Mouse (Mus musculus) heart, embryonic 15.5 days (tissue): ENCODE data around the gene Dpf2. TPM values are rescaled to one million over a fixed set of nuclear protein-coding genes. Genes with fewer than 3 reads are reported as not detected.
A peak's percentile ranks its signal among the peaks of the same experiment; 100 is the strongest.

Source experiments
- ATAC-seq: fragments of 200-750 bp; cut with Nextera tagmentation; replicated peaks from 2 replicates; pipeline ENCODE4 v1.8.0; 2017; ENCODE audit warnings: low read depth, moderate TSS enrichment; ENCODE audit not compliant: insufficient number of reproducible peaks, insufficient read depth, low FRiP score
- H3K27ac ChIP-seq: fragments of 300-500 bp; sonication (generic); 2 replicates; pipeline ENCODE4 v1.5.1; 2015; ENCODE audit warnings: mild to moderate bottlenecking, inconsistent platforms
- H3K27me3 ChIP-seq: fragments of 300-500 bp; sonication (generic); 2 replicates; pipeline ENCODE4 v1.6.1; 2015; ENCODE audit warnings: inconsistent platforms
- H3K36me3 ChIP-seq: fragments of 300-500 bp; sonication (generic); 2 replicates; pipeline ENCODE4 v1.6.1; 2015; ENCODE audit warnings: mild to moderate bottlenecking, inconsistent platforms
- H3K4me1 ChIP-seq: fragments of 300-500 bp; sonication (generic); replicated peaks from 2 replicates; pipeline ENCODE4 v1.6.1; 2015; ENCODE audit warnings: inconsistent platforms
- H3K4me2 ChIP-seq: fragments of 300-500 bp; sonication (generic); 2 replicates; pipeline ENCODE4 v1.6.1; 2015; ENCODE audit warnings: inconsistent platforms, mild to moderate bottlenecking, moderate library complexity
- H3K4me3 ChIP-seq: fragments of 300-500 bp; sonication (generic); 2 replicates; pipeline ENCODE4 v1.5.1; 2015; ENCODE audit warnings: mild to moderate bottlenecking, inconsistent platforms
- H3K9ac ChIP-seq: fragments of 300-500 bp; sonication (generic); 2 replicates; pipeline ENCODE4 v1.6.1; 2015; ENCODE audit warnings: mild to moderate bottlenecking, inconsistent platforms
- H3K9me3 ChIP-seq: fragments of 300-500 bp; sonication (generic); replicated peaks from 2 replicates; pipeline ENCODE4 v1.6.1; 2016; ENCODE audit warnings: inconsistent platforms
- WGBS: fragments of 180-500 bp; shearing (Covaris S2); methylation state at CpG from one replicate; pipeline ENCODE4 v1.1.7; 2015; ENCODE audit warnings: mixed read lengths; 5-methylcytosine and 5-hydroxymethylcytosine counted together
- polyA plus RNA-seq: library from polyadenylated mRNA; unstranded; fragments of >200 nt; fragmentation: Nextera tagmentation; extraction: Ambion mirVana; gene quantifications from 2 replicates; pipeline ENCODE4 v1.2.1, GENCODE M21; 2015

Gene Dpf2
- polyA plus RNA-seq, 1 experiment from 2014 or later, result 81.9 TPM

- H3K9me3 ChIP-seq, result no peaks in the 10 kb centered on the region
- no peaks in the 10 kb centered on the region for H3K27me3 ChIP-seq
- peak within 1 kb of the TSS; percentile 68 for H3K27ac ChIP-seq
- ATAC-seq, result peak; percentile 71
- peaks cover 69% of the 10 kb centered on the region for H3K4me1 ChIP-seq
- peak within 1 kb of the TSS; percentile 84 for H3K4me3 ChIP-seq
- no peaks in the 10 kb centered on the region for H3K36me3 ChIP-seq
- H3K9ac ChIP-seq, result peak within 1 kb of the TSS; percentile 89
- H3K4me2 ChIP-seq, result peak within 1 kb of the TSS; percentile 88
- WGBS, result under 1% methylated on average over 37 of the region's 37 CpGs
Observed at GRCm38 (mm10) chr19:5874969-5875480, 37.8 kb downstream of the Dpf2 start, which contains the start of gene Frmd8. Frmd8 (minus strand) TSS chr19:5875274.

- no peaks in the 10 kb centered on the region for H3K36me3 ChIP-seq
- no peaks in the 10 kb centered on the region for H3K27me3 ChIP-seq
- no peaks in the 10 kb centered on the region for H3K9me3 ChIP-seq
- peak overlapping the region; percentile 84 for H3K4me3 ChIP-seq
- peak overlapping the region; percentile 89 for H3K9ac ChIP-seq
- H3K4me1 ChIP-seq, result peaks cover 69% of the 10 kb centered on the region
- H3K27ac ChIP-seq, result peak overlapping the region; percentile 68
- H3K4me2 ChIP-seq, result peak overlapping the region; percentile 88
- ATAC-seq, result no peak
- 7% methylated on average over 13 of the region's 13 CpGs for whole genome bisulfite sequencing
Observed at GRCm38 (mm10) chr19:5874391-5874968, 38.3 kb downstream of the Dpf2 start.

- peaks cover 59% of the 10 kb centered on the region for H3K4me1 ChIP-seq
- no peaks in the 10 kb centered on the region for H3K27me3 ChIP-seq
- no peak for ATAC-seq
- 0 out of 2 replicates have a peak overlapping the region, but pooled peaks have one; percentile 7 for H3K9ac ChIP-seq
- WGBS, result 68% methylated on average over 19 of the region's 19 CpGs
- H3K4me2 ChIP-seq, result peak overlapping the region; percentile 88
- peak overlapping the region; percentile 84; the same call in 1 of the 2 replicates for H3K4me3 ChIP-seq
- H3K27ac ChIP-seq, result peak overlapping the region; percentile 22; the same call in 1 of the 2 replicates
- H3K9me3 ChIP-seq, result no peaks in the 10 kb centered on the region
- H3K36me3 ChIP-seq, result peaks cover 14% of the 10 kb centered on the region
Observed at GRCm38 (mm10) chr19:5872931-5873556, 39.8 kb downstream of the Dpf2 start.

GRCm38 (mm10) chr19:5872528-5872927 lies 40.3 kb downstream of the Dpf2 start:
- H3K36me3 ChIP-seq, result peaks cover 19% of the 10 kb centered on the region
- ATAC-seq, result no peak
- peak overlapping the region; percentile 16; the same call in 1 of the 2 replicates for H3K4me2 ChIP-seq
- WGBS, result 82% methylated on average over 4 of the region's 4 CpGs
- H3K27me3 ChIP-seq, result no peaks in the 10 kb centered on the region
- peak overlapping the region; percentile 33; the same call in 1 of the 2 replicates for H3K27ac ChIP-seq
- no peak overlapping the region for H3K9ac ChIP-seq
- H3K4me3 ChIP-seq, result no peak overlapping the region
- H3K4me1 ChIP-seq, result peaks cover 53% of the 10 kb centered on the region
- no peaks in the 10 kb centered on the region for H3K9me3 ChIP-seq

- Histone ChIP-seq H3K27ac (peak overlapping the region; percentile 81), H3K9me3 (no peaks in the 10 kb centered on the region), H3K9ac (peak overlapping the region; percentile 46), H3K27me3 (no peaks in the 10 kb centered on the region), H3K4me3 (peak overlapping the region; percentile 8; the same call in 1 of the 2 replicates), H3K4me2 (peak overlapping the region; percentile 50), H3K4me1 (peaks cover 49% of the 10 kb centered on the region), H3K36me3 (peaks cover 24% of the 10 kb centered on the region)
- no peak; the same call in 1 of the 2 replicates for ATAC-seq
- WGBS, result 29% methylated on average over 6 of the region's 6 CpGs
Observed at GRCm38 (mm10) chr19:5871683-5872082, 41.1 kb downstream of the Dpf2 start.

GRCm38 (mm10) chr19:5871273-5871672 lies 41.5 kb downstream of the Dpf2 start:
- H3K9ac ChIP-seq, result peak overlapping the region; percentile 46
- peak overlapping the region; percentile 81 for H3K27ac ChIP-seq
- peak overlapping the region; percentile 50 for H3K4me2 ChIP-seq
- no peaks in the 10 kb centered on the region for H3K27me3 ChIP-seq
- H3K4me1 ChIP-seq, result peaks cover 49% of the 10 kb centered on the region
- H3K36me3 ChIP-seq, result peaks cover 24% of the 10 kb centered on the region
- WGBS, result 3% methylated on average over 7 of the region's 7 CpGs
- H3K4me3 ChIP-seq, result peak overlapping the region; percentile 8
- no peaks in the 10 kb centered on the region for H3K9me3 ChIP-seq
- ATAC-seq, result peak; percentile 60

- no peak for ATAC-seq
- H3K4me1 ChIP-seq, result peaks cover 41% of the 10 kb centered on the region
- WGBS, result 85% methylated on average over 6 of the region's 6 CpGs
- no peak overlapping the region for H3K9ac ChIP-seq
- no peak overlapping the region for H3K4me2 ChIP-seq
- no peaks in the 10 kb centered on the region for H3K9me3 ChIP-seq
- H3K36me3 ChIP-seq, result peaks cover 53% of the 10 kb centered on the region
- H3K4me3 ChIP-seq, result no peak overlapping the region
- H3K27ac ChIP-seq, result no peak overlapping the region
- H3K27me3 ChIP-seq, result no peaks in the 10 kb centered on the region
Observed at GRCm38 (mm10) chr19:5868096-5868495, 44.7 kb downstream of the Dpf2 start.

- peak overlapping the region; percentile 24; the same call in 1 of the 2 replicates for H3K27ac ChIP-seq
- H3K4me2 ChIP-seq, result no peak overlapping the region
- no peak overlapping the region for H3K9ac ChIP-seq
- H3K9me3 ChIP-seq, result no peaks in the 10 kb centered on the region
- H3K27me3 ChIP-seq, result no peaks in the 10 kb centered on the region
- no peak overlapping the region for H3K4me3 ChIP-seq
- H3K36me3 ChIP-seq, result peaks cover 86% of the 10 kb centered on the region
- peaks cover 15% of the 10 kb centered on the region for H3K4me1 ChIP-seq
- WGBS, result 84% methylated on average over 20 of the region's 20 CpGs
- peak; percentile 28; the same call in 1 of the 2 replicates for ATAC-seq
Observed at GRCm38 (mm10) chr19:5864710-5865398, 48.0 kb downstream of the Dpf2 start.

- peaks cover 89% of the 10 kb centered on the region for H3K36me3 ChIP-seq
- H3K27me3 ChIP-seq, result no peaks in the 10 kb centered on the region
- peak overlapping the region; percentile 10; the same call in 1 of the 2 replicates for H3K9ac ChIP-seq
- ATAC-seq, result no peak
- no peaks in the 10 kb centered on the region for H3K9me3 ChIP-seq
- no peak overlapping the region for H3K27ac ChIP-seq
- 82% methylated on average over 5 of the region's 5 CpGs for WGBS
- no peak overlapping the region for H3K4me3 ChIP-seq
- H3K4me2 ChIP-seq, result no peak overlapping the region
- peaks cover 15% of the 10 kb centered on the region for H3K4me1 ChIP-seq
Observed at GRCm38 (mm10) chr19:5863776-5864175, 49.0 kb downstream of the Dpf2 start.

- Histone ChIP-seq H3K36me3 (peaks cover 87% of the 10 kb centered on the region), H3K4me1 (peaks cover 15% of the 10 kb centered on the region), H3K4me2 (no peak overlapping the region), H3K4me3 (no peak overlapping the region), H3K9ac (no peak overlapping the region), H3K27ac (no peak overlapping the region), H3K27me3 (no peaks in the 10 kb centered on the region), H3K9me3 (no peaks in the 10 kb centered on the region)
- ATAC-seq, result no peak
- 97% methylated on average over 14 of the region's 14 CpGs for WGBS
Observed at GRCm38 (mm10) chr19:5862335-5863085, 50.3 kb downstream of the Dpf2 start.
